Mouse (Mus musculus) bone marrow macrophage, adult 2 months (primary cell): ENCODE measurements around the gene Kctd21.

Source experiments
- CTCF ChIP-seq: IDR thresholded peaks from 2 replicates; pipeline ENCODE4 v1.5.1; 2012; ENCODE audit warnings: low read depth, mild to moderate bottlenecking, low read length, moderate library complexity
- POLR2A ChIP-seq: IDR thresholded peaks from 2 replicates; pipeline ENCODE4 v1.6.1; 2012; ENCODE audit warnings: mild to moderate bottlenecking, low read depth, low read length, borderline replicate concordance

GRCm38 (mm10) chr7:97304471-97304870, 27.7 kb upstream of the Kctd21 start:
- TF ChIP-seq POLR2A (no peak), CTCF (no peak)
